Mouse (Mus musculus) urinary bladder, postnatal 25 days (tissue): ENCODE measurements around the gene Pla2g3.

Experiments
- DNase-seq: peaks from one replicate; pipeline ENCODE4 v3.0.0; 2022; ENCODE audit warnings: low spot score

Gene Pla2g3

GRCm38 (mm10) chr11:3538341-3538740 lies 50.3 kb downstream of the Pla2g3 start:
- no peak for DNase-seq

- peak; percentile 81 for DNase-seq
Measured at GRCm38 (mm10) chr11:3539111-3539825, 51.2 kb downstream of the Pla2g3 start.

GRCm38 (mm10) chr11:3539826-3540196 lies 51.7 kb downstream of the Pla2g3 start:
- no peak for DNase-seq

GRCm38 (mm10) chr11:3540451-3541085 lies 52.5 kb downstream of the Pla2g3 start, which contains the start of gene Smtn:
Gene Smtn (minus strand): TSS chr11:3540612.
- DNase-seq: no peak

DNA sequence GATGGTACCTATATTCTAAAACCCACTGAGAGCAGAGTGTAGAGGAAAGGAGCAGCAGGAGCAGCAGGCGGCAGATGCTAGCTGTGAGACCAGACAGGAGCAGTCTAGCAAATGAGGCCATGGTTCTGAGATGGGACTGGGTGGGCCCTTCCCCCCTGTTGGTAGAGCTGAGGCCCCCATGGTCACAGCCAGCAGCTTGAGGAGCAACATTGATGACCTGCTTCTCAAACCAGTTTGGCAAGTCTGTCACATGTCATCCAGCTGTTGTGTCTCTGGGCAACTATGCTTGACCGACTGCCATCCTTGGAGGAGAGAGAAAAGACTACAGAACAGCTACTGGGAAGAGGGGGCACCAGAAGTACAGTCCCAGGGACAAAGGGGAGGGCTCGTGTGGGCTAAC lies 53.8 kb downstream of the Pla2g3 start:
- DNase-seq: no peak

- peak; percentile 61 for DNase-seq
Measured at GRCm38 (mm10) chr11:3543001-3543400, 54.9 kb downstream of the Pla2g3 start.

- no peak for DNase-seq
Measured at GRCm38 (mm10) chr11:3544409-3544808, 56.3 kb downstream of the Pla2g3 start.

DNA sequence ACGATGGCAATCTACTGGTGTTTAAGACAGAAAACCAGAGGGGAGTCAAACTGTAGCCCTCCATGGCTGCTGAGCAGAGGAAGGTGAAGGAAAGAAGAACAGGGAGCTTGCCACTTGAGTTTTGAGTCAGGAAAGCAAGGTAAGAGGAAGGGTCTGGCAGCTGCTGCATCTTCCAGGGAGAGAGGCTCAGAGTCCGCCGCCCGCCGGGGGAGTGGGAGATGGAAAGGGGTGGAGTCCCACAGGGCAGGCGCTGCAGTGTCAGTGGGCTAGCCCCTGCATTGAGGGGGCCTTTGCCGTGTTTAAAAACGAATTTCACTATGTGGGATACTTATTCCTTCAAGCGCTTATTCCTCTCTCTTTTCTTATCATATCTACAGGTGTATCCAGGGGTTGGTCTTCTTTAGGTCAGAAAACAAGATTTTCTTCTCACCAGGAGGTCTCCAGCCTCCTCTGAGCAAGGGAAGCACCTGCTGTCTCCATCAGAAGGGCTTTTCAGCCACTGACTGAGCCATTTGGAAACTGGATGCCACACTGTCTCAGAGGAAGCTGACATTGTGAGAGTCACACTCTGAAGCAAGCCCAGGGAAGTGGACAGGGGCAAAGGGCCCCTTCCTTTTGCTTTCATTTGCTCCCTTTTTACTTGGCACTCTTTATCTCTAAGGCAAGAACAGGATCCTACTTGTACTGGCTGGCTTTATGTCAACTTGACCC lies 57.6 kb downstream of the Pla2g3 start:
- DNase-seq: no peak

DNA sequence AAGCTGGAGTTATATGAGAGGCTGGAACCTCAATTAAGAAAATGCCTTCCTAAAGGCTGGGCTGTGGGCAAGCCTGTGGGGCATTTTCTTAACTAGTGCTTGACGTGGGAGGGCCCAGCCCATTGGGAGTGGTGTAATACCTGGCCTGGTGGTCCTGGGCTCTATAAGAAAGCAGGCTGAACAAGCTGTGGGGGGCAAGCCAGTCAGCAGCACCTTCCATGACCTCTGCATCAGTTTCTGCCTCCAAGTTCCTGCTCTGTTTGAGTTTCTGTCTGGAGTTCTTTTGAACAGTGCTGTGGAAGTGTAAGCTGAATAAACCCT lies 58.1 kb downstream of the Pla2g3 start:
- no peak for DNase-seq

DNA sequence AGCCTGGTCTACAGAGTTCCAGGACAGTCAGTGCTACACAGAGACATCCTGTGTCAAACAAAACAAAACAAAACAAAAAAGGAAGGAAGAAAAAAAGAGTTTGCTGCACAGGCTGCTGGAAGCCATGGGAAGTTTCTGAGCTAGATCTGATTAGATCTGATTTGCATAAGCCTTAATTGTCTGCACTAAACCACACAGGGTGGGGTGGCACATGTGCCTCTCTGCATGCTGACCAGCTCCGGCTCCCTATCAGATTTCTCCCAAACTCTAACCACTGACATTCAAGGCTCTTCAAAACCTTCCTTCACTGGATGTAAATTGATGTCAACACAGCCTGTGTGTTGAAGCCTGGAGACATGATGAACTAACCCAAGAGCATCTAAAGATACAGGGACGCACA lies 59.0 kb downstream of the Pla2g3 start:
- DNase-seq: no peak

- DNase-seq: no peak
Measured at GRCm38 (mm10) chr11:3547969-3548368, 59.9 kb downstream of the Pla2g3 start.

GRCm38 (mm10) chr11:3548564-3549295 lies 60.6 kb downstream of the Pla2g3 start:
- no peak for DNase-seq
